Mouse (Mus musculus) embryo, embryonic 9.5 days (tissue): ENCODE results near the gene Pcdh11x.
"Not testable (repeated sequence)": the region's sequence is repeated elsewhere in the genome, so short reads cannot be mapped to it uniquely, and the experiment has no call there.

Source experiments
- DNase-seq: peaks from one replicate; pipeline ENCODE4 v3.0.0-alpha.2; 2017; ENCODE audit errors: extremely low spot score

Pcdh11x gene

DNA sequence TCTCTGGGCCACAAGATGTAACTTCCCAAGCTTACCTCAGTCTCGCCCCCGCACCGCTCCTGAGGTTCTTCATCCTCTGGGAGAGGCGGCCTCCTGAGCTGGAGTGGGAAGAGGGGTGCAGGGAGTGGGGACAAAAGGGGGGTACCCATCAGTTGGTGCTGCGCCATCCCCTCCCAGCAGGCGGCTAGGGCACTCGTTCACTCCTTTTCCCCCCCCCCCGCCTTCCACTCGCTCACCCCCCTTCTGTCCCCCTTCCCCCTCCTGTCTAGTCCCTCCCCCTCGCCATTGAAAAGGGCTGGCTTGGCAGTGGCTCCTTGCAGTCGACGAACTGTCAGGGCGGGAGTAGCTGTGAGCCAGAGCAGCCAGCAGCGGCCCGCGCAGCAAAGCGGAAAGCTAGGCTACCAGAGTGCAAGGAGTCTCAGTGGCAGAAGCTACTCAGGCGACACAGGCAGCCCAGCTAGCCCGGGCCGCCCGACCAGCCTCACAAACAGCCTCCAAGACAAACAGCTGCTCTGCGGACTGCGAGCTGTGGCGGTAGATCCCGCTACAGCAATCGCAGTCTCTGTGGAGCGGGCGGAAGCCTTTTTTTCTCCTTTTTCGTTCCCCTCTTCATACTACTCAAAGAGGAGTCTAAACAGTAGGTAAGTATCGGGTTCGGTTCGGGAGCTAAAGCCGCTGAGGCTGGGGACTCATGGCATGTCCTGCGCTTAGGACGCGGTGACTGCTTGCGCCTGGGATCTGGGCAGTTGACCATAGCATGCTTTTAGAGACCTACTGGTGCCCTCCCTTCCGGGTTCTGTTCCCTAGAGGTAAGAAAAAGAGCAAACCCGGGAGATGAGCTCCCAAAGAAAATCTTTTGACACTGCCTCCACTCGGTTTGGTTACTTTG is at the start of gene Pcdh11x:
Gene Pcdh11x, plus strand, starts transcription at position 249 of the 889 bp plus-strand sequence.
- peak; percentile 60 for DNase-seq

DNA sequence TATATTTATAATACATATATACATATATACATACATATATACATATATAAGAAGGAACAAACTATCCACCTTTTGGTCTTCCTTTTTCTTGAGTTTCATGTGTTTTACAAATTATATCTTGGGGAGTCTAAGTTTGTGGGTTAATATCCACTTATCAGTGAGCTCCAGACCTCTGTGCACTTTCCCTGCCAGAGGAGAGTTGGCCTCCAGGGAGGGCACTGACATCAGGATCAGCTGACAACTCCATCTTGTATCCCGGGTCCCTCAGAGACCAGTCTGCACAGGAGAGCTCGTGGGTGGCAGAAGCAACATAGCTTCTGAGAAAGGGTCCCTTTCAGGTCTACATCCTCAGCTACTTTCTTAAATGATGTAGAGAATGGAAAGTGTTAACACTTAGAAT is 30.0 kb upstream of the Pcdh11x start:
- no peak for DNase-seq

DNA sequence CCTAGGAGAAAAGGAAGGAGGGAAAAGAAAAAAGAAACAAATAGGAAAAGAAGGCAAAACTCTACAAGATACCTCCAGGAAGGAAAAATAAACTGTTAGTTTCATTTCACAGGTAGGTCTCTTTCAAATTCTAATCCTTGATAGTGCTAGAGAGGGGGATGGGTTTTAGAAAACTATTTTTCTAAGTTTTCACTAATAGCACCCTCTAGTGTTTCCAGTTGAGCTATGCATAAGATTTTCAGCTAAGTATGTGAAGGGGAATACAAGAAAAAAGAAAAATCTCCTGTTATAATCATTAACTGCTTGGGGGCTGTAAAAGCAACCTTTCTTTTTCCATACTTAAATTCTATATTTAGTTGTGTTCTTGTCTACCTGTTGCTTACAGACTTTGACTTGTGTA is 4.5 kb upstream of the Pcdh11x start:
- DNase-seq, result no peak

DNA sequence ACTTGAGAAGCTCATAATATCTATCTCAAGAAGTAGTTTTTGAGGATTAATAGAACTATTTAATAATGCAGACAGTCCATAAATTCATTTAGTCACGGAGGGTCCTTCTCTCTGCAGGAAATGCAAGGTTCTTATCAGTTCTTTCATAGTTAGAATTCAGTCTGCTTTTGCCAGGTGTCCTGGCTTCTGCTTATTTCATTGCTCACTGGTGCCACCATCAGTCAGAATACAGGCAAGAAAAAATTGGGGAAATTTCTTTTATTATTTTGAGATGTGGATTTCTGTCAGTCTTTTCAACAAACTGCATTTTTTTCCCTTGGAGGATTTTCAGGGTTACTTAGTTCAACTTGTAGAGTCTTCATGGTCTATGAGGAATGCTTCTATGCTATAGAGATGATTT is 2.6 kb upstream of the Pcdh11x start:
- no peak for DNase-seq

DNA sequence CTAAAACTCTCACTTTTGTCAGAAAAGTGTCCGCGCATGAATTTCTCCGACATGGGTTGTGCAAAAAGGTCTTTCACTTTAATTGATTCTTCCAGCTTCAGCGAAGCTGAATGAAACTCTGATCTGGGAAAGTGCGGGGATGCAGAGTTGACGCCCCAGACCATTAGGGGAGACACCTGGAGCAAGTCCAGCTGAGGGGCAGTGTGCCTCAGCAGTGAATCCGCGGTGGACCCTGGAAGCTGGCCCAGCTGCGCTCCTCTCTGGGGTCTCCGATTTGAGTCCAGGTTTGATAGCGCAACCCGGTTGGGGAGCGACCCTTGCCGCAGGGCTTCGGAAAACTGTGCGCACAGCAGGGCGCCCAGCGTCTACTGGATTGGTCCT is 831 bp downstream of the Pcdh11x start:
- DNase-seq, result no peak

DNA sequence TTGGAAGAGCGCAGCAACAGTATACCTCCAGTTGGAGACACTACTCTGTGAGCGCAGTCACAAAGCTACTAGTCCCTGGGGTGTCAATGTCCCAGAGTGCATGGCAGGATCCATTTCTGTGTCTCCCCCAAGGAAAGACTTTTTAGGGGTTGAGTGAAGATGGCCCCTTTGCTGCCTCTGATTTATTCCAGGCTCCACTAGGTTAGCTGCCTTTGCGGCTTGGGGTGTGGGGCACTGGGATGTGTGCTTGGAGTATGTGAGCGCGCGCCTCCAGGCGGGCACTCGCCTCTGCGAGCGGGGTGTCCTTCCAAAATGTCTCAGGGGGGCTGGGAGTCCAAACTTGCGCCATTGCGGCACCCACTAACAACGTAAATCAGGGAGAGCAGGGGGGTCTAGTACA is 1.6 kb downstream of the Pcdh11x start:
- peak; percentile 18 for DNase-seq

DNA sequence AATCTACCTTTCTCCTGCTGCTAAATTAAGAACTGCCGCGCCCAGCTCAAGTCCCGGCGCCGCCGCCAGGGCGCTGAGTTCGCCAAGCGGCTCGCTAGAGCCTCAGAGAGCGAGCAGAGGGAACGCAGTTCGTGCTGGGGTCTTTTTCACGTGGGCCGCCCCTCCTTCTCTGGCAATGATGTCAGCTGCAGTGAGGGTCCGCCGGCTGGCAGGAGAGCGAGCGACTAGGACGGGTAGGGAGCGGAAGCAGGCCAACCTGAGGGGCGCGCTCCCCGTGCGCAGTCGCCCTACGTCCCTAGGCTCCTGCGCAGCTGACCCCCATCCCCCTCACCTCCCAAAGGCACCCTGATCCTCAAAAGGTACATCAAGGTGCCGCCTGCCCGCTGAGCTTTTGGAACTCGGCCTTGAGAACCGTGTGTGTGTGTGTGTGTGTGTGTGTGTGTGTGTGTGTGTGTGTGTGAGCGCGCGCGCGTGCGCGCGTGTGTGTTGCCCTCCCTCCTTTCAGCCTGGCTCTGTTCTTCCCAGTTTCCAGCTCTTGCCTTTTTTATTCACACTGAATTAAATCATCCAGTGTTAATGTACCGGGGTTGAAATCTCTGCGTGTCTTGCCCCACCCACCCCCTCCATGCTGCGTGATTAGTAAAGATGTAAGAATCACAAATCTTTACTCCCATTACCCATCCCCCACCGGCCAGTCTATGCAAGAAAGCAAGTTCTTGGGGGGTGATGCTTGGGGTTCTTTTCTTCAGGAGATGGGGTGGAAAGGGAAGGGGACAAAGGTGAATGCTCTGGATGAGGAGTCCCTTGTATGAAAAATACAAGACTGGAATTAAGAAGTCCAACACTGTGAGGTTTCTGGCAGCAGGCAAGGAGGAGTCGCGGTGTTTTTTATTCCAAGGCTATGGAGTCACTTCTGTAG is 3.0 kb downstream of the Pcdh11x start:
- DNase-seq, result peak; percentile 64

DNA sequence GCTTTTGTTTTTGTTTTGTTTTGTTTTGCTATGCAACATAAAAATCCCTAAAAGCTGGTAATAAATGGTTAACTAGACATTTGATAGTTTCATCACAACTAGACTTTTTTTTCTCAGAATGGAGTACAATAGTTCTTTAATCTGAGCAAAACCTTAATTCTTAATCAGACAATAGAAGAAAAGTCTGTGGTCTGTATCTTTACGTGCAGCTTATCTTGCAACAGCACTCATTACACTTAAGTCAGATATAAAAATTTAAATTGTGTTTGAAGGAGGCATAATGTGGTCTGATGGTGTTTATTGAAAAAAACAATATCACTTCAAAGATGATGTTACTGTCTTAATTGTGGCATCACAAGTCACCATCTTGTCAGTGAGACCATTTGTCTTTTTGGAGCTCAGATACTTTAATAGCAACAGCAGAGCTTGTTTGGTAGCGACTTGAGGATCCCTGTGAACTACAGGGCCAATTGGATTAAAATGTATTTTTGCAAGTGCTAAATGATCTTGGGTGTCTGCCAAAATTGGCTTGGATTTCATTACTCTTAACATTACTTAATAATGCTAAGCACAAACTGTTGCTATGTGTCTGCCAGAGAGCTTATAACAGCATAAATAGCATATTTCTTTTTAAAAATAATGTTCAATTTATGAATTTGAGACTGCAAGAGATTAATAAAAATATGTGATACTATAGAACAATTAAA is 11.6 kb downstream of the Pcdh11x start:
- DNase-seq, result no peak

DNA sequence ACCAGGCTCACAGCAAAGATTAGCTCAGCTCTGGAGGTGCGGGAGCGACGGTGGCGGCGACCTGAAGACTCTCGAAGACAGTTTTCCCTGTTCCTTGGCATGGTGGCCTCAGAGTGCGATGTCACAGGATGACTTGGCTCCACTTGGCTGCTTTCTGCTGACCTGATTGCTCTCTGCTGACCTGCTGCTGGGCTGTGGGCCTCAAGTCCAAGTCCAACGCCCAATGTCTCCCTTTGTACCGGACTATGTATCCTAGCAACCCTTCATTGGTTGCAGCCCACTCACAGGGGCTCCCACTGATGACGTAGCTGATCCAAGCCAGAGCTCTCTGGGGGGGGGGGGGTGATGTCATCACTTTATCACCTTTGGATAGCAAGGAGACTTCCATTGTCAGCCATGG is 22.9 kb downstream of the Pcdh11x start, which contains the start of gene H2afb3:
Gene H2afb3, minus strand, starts transcription at position 101 of the 400 bp plus-strand sequence.
- not testable (repeated sequence) for DNase-seq

DNA sequence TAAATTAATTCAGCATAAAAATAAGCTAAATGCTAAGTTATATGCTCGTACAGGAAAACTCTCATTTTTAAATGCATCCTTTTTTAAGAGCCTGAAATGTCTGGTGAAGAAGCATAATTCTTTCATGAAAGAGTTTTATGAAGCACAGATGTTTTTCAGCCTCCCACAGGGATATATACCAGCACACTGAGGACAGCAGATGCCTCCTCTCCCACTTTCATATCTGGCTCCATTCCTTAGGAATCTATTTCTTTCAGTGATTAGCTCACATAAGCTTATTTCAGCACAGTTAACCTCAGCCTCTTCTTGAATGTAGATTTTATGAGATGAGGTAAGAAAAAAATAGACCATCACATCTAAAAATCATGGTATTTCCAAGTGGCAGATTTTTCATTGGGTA is 176.2 kb downstream of the Pcdh11x start:
- no peak for DNase-seq

DNA sequence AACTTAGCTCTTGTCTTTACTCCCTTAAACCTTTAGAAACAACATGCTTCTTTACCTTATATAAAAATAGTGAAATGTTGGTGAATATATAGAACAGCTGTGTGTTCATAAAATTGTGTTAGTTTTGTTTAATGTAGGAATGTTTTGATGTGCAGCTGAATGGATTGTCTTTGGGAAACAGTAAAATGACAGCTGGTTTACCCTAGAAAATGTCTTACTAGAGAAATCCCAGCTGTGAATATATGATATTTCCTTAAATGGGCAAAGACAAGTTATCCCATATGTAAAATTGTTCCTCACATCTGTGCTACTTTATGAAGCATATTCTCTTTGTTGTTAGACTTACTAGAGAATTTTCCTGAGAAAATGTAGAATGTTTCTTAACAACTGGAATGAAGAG is 196.4 kb downstream of the Pcdh11x start:
- DNase-seq, result no peak

DNA sequence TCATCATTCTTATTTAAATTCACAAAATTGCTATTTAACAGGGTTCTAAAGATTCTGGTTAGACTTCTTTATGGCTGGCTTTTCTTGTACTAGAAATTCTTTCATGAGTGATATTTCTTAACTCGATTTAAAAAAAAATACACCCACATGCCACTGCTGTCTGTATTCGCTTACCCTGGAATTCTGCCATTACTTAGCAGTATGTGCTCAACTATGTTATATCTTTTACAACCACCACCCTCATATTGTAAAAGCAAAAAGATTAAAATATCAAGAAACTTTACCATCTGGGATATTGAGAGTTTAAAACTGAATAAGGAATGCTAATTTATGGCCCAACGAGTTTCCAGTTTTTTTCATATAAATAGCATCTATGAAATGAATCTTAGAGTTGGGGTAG is 234.9 kb downstream of the Pcdh11x start:
- DNase-seq, result no peak

DNA sequence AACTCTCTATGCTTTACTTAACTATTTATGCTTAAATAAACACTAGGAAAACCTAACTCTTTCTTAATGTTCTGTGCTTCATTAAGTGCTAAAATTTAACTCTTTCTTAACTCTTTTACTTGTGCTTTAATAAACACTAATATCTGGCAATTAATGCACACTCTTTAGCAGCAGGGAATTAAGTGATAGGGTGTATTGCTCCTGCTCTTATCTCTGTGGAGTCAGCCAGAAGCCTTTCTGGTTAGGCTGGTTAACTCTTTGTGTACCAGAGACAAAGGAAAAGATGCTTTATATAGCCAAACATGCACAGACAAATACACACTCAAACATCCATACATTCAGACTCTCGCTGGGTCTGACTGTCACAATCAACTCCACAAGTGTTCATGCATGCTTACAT is 309.2 kb downstream of the Pcdh11x start:
- DNase-seq, result no peak

DNA sequence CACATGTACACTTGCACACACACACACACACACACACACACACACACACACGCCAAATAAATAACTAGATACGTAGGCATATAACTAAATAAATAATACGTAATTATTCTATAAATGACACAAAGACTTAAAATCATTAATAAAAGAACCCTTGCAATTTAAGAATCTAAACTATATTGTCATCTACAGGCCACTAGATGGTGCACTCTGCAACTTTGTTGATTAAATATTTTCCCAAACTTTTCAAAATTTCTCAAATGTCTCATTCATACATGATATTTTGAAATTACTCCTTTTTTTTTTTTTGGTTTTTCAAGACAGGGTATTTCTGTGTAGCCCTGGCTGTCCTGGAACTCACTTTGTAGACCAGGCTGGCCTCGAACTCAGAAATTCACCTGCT is 328.4 kb downstream of the Pcdh11x start:
- DNase-seq, result no peak

DNA sequence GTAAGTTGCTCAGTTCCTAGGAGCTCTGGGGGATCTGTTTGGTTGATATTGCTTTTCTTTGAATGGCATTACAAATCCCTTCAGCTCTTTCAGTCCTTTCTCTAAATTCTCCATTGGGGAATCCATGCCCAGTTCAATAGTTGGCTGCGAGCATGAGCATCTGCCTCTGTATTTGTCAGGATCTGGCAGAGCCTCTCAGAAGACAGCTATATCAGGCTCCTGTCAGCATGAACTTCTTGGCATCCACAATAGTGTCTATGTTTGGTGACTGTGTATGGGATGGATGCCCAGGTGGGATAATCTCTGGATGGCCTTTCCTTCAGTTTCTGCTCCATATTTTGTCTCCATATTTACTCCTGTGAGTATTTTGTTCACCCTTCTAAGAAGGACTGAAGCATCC is 380.2 kb downstream of the Pcdh11x start:
- DNase-seq, result not testable (repeated sequence)

DNA sequence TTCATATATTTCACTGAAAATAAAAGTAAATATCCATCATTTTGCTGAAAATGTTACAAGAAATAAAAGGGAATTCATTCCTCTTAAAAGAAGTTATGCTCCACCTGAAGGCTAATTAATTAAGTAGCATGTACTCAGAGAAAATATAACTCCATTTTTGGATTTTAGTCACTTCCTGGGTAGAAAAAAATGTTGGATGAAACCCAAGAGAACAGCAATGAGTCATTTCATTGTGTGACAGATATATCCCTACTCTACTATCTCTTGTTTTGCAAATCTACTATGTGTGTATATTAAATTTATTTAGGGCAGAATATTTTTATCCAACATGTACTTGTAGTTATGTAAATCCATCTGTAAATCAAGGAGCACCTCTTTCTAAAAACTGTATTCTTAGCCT is 444.1 kb downstream of the Pcdh11x start:
- no peak for DNase-seq

DNA sequence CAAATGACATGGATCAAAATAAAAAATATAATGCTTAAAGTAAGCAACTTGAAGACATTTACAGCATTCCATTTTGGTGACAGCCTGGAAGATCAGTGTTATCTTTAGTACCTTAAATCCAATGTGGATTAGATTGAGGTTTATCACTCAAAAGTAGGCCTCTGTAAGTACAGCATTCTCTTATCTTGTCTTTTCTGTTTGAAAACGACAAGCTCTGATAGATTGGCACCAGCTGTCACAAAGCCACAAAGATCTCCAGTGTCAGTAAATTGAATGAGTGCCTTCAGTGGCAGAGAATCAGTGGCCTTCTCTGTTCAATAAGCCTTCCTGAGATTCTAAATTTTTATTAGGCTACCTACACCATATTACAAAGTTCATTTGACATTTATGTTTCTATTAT is 445.7 kb downstream of the Pcdh11x start:
- no peak for DNase-seq

DNA sequence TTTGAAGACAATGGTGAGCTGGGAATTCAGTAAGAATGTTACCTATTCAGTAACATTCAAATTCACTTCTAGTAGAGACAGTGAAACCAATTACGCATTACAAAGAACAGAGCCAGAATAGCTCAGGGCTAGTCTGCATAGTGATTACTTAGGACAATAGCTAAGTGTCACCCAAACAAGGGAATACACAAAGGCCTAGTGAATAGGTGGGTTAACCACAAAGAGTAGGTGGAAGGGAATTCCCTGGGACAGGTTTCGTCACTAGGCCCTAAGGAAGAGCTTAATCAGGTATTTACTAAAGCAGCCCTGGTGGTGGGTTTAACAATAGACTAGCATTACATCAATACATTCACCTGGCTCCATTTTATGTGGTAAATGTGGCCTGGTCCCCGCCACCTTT is 654.5 kb downstream of the Pcdh11x start:
- no peak for DNase-seq
